Mouse (Mus musculus) midbrain, embryonic 16.5 days (tissue): Measurements from ENCODE around the gene Gm21209. TPM values are rescaled to one million over a fixed set of nuclear protein-coding genes. Genes with fewer than 3 reads are reported as not detected.
"Not testable (repeated sequence)": the region's sequence is repeated elsewhere in the genome, so short reads cannot be mapped to it uniquely, and the experiment has no call there.

ENCODE experiments used
- ATAC-seq: fragments of 200-750 bp; cut with Nextera tagmentation; 2 replicates; pipeline ENCODE4 v1.8.0; 2017; ENCODE audit warnings: moderate TSS enrichment
- H3K27ac ChIP-seq: fragments of 300-500 bp; sonication (generic); 2 replicates; pipeline ENCODE4 v1.5.1; 2014; ENCODE audit warnings: mild to moderate bottlenecking, low read length, mixed read lengths
- H3K27me3 ChIP-seq: fragments of 300-500 bp; sonication (generic); 2 replicates; pipeline ENCODE4 v1.6.1; 2014; ENCODE audit warnings: low read depth, low read length, mixed read lengths; ENCODE audit not compliant: control insufficient read depth, insufficient read depth
- H3K36me3 ChIP-seq: fragments of 300-500 bp; sonication (generic); 2 replicates; pipeline ENCODE4 v1.6.1; 2014; ENCODE audit warnings: mild to moderate bottlenecking, low read length, moderate library complexity, mixed read lengths; ENCODE audit not compliant: control insufficient read depth, insufficient read depth
- H3K4me1 ChIP-seq: fragments of 300-500 bp; sonication (generic); 2 replicates; pipeline ENCODE4 v1.6.1; 2014; ENCODE audit warnings: mild to moderate bottlenecking, low read length, mixed read lengths; ENCODE audit not compliant: control insufficient read depth, insufficient read depth
- H3K4me2 ChIP-seq: fragments of 300-500 bp; sonication (generic); 2 replicates; pipeline ENCODE4 v1.6.1; 2014; ENCODE audit warnings: mild to moderate bottlenecking, low read length, mixed read lengths
- H3K4me3 ChIP-seq: fragments of 300-500 bp; sonication (generic); 2 replicates; pipeline ENCODE4 v1.5.1; 2014; ENCODE audit warnings: low read depth, mild to moderate bottlenecking, low read length, moderate library complexity, mixed read lengths
- H3K9ac ChIP-seq: fragments of 300-500 bp; sonication (generic); 2 replicates; pipeline ENCODE4 v1.6.1; 2014; ENCODE audit warnings: low read depth, low read length, mixed read lengths
- H3K9me3 ChIP-seq: fragments of 300-500 bp; sonication (generic); replicated peaks from 2 replicates; pipeline ENCODE4 v1.6.1; 2014; ENCODE audit warnings: mild to moderate bottlenecking, low read length, mixed read lengths; ENCODE audit not compliant: control insufficient read depth, poor library complexity, severe bottlenecking
- WGBS: fragments of 180-500 bp; shearing (Covaris S2); extraction: QIAGEN DNeasy Blood & Tissue Kit; methylation state at CpG from one replicate; pipeline ENCODE4 v1.1.7; 2014; 5-methylcytosine and 5-hydroxymethylcytosine counted together
- polyA plus RNA-seq: library from polyadenylated mRNA; unstranded; fragments of >200 nt; fragmentation: Nextera tagmentation; extraction: Ambion mirVana; gene quantifications from 2 replicates; pipeline ENCODE4 v1.2.1, GENCODE M21; 2015

Gene Gm21209
- polyA plus RNA-seq = not detected in 2 replicates

DNA sequence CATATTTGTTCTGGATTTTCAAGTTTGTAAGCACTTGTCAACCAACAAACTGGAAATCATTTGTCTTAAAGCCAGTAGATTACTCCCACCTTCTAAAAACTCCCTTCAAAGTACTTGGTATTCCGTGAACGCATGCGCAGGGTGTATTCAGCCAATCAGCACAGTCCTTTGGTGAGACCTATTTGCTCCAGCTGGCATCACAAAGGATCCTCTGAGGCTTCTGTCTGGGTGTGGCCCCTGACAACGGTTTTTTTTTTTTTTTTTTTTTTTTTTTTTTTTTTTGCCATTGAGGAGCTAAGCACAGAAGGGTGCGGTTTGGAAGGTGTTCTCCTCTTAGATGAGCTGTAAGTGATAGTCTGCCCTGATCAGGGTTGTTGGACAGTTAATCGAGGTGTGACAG is at the start of gene Gm21209:
Gene Gm21209 (plus strand): TSS at position 301 of the 400 bp plus-strand sequence.
- not testable (repeated sequence) for H3K4me1 ChIP-seq, H3K27ac ChIP-seq, H3K36me3 ChIP-seq, H3K9me3 ChIP-seq, H3K27me3 ChIP-seq, H3K4me3 ChIP-seq, H3K9ac ChIP-seq, ATAC-seq, H3K4me2 ChIP-seq
- WGBS = no CpG with 5 or more reads among the region's 6 CpGs
